ENCODE assay signal across 8 mouse cellular contexts in genomic region chr5:37824461-37824795, GRCm38 (mm10). TPM values are rescaled to one million over a fixed set of nuclear protein-coding genes. Genes with fewer than 3 reads are reported as not detected.
DNase-seq lines count a peak whose midpoint lies in the region; ATAC-seq and TF ChIP-seq lines count a peak whose summit lies in the region.

Msx1 (minus strand) TSS chr5:37824583.

- no peak for TF ChIP-seq EP300 in liver, embryonic 14.5 days (IDR thresholded peaks at IDR 0.05; ENCODE audit: low read depth)

- 3% methylated on average over 37 of the region's 37 CpGs for WGBS in thymus, adult 2 months
- WGBS in heart, embryonic 15.5 days, result under 1% methylated on average over 37 of the region's 37 CpGs
- WGBS in kidney, postnatal 0 days, result under 1% methylated on average over 37 of the region's 37 CpGs
- WGBS in liver, embryonic 14.5 days (ENCODE audit: insufficient replicate concordance), result 0% methylated on average over 36 of the region's 37 CpGs
- under 1% methylated on average over 37 of the region's 37 CpGs for WGBS in neural tube, embryonic 12.5 days

- no peaks in the 10 kb centered on the region for H3K9me3 ChIP-seq in heart, embryonic 15.5 days (replicated peaks)
- H3K9me3 ChIP-seq in kidney, postnatal 0 days (replicated peaks; ENCODE audit: low read length), result no peaks in the 10 kb centered on the region
- H3K9me3 ChIP-seq in liver, embryonic 14.5 days (ENCODE audit: control insufficient read depth, low read length), result no peaks in the 10 kb centered on the region
- no peaks in the 10 kb centered on the region for H3K9me3 ChIP-seq in neural tube, embryonic 12.5 days

- H3K4me1 ChIP-seq in thymus, adult 2 months (replicated peaks; ENCODE audit: control insufficient read depth, insufficient read depth, low read length), result no peaks in the 10 kb centered on the region
- peaks cover 44% of the 10 kb centered on the region for H3K4me1 ChIP-seq in heart, embryonic 15.5 days (replicated peaks)
- peaks cover 9% of the 10 kb centered on the region; the same call in 1 of the 2 replicates for H3K4me1 ChIP-seq in kidney, postnatal 0 days (replicated peaks; ENCODE audit: insufficient read depth, low read length)
- H3K4me1 ChIP-seq in liver, embryonic 14.5 days (replicated peaks; ENCODE audit: control insufficient read depth in 2 of 2, insufficient read depth in 2 of 2, low read length in 1 of 2), result no peaks in the 10 kb centered on the region
- peaks cover 61% of the 10 kb centered on the region for H3K4me1 ChIP-seq in neural tube, embryonic 12.5 days

- no peak for TF ChIP-seq POLR2A in thymus, adult 2 months (IDR thresholded peaks at IDR 0.05; ENCODE audit: control insufficient read depth, extremely low read depth, insufficient read depth, low read length, poor library complexity)

- H3K27ac ChIP-seq in thymus, adult 2 months (ENCODE audit: control insufficient read depth, insufficient read depth, low read length), result no peak within 1 kb of the TSS
- peak within 1 kb of the TSS; percentile 36 for H3K27ac ChIP-seq in heart, embryonic 15.5 days
- no peak within 1 kb of the TSS for H3K27ac ChIP-seq in kidney, postnatal 0 days
- H3K27ac ChIP-seq in liver, embryonic 14.5 days, result no peak within 1 kb of the TSS
- no peak within 1 kb of the TSS for H3K27ac ChIP-seq in neural tube, embryonic 12.5 days

- DNase-seq in thymus, adult 2 months, result no peak
- no peak for DNase-seq in thymus, postnatal 10 days (ENCODE audit: low spot score in 2 of 2)
- DNase-seq in fibroblast of lung, adult 2 months (ENCODE audit: low read depth), result peak; percentile 78
- peak; percentile 78 for DNase-seq in kidney, postnatal 0 days (ENCODE audit: low spot score)
- peak; percentile 9 to 26 (median 13) for DNase-seq in liver, embryonic 14.5 days (ENCODE audit: low read depth in 3 of 3, low spot score in 3 of 3)
- peak; percentile 33 for DNase-seq in thymus, postnatal 4 days

- no peak for TF ChIP-seq CTCF in thymus, adult 2 months (IDR thresholded peaks at IDR 0.05; ENCODE audit: borderline replicate concordance, control insufficient read depth, extremely low read depth, insufficient read depth, low read length, poor library complexity)
- TF ChIP-seq CTCF in kidney, postnatal 0 days (IDR thresholded peaks at IDR 0.05; ENCODE audit: low read depth), result no peak
- TF ChIP-seq CTCF in liver, embryonic 14.5 days (IDR thresholded peaks at IDR 0.05; ENCODE audit: low read depth), result no peak

- peak within 1 kb of the TSS; percentile 53 for H3K9ac ChIP-seq in heart, embryonic 15.5 days
- peak within 1 kb of the TSS; percentile 52 for H3K9ac ChIP-seq in kidney, postnatal 0 days (ENCODE audit: low read depth, low read length)
- H3K9ac ChIP-seq in liver, embryonic 14.5 days (replicated peaks), result no peak within 1 kb of the TSS
- H3K9ac ChIP-seq in neural tube, embryonic 12.5 days, result peak within 1 kb of the TSS; percentile 63

- H3K27me3 ChIP-seq in thymus, adult 2 months (ENCODE audit: control insufficient read depth, insufficient read depth, low read length), result peaks cover 10% of the 10 kb centered on the region
- H3K27me3 ChIP-seq in heart, embryonic 15.5 days, result peaks cover 96% of the 10 kb centered on the region
- peaks cover 92% of the 10 kb centered on the region for H3K27me3 ChIP-seq in kidney, postnatal 0 days (ENCODE audit: insufficient read depth, low read length)
- peaks cover 99% of the 10 kb centered on the region for H3K27me3 ChIP-seq in liver, embryonic 14.5 days (ENCODE audit: control insufficient read depth, insufficient read depth, low read length)
- peaks cover 84% of the 10 kb centered on the region for H3K27me3 ChIP-seq in neural tube, embryonic 12.5 days (replicated peaks)

- peak; percentile 87 for ATAC-seq in heart, embryonic 15.5 days (replicated peaks; ENCODE audit: insufficient number of reproducible peaks, insufficient read depth, low FRiP score, low read depth)
- peak; percentile 80 for ATAC-seq in kidney, postnatal 0 days (replicated peaks; ENCODE audit: low FRiP score, low read depth)
- ATAC-seq in liver, embryonic 14.5 days (ENCODE audit: insufficient read depth), result peak; percentile 41; the same call in 1 of the 2 replicates
- ATAC-seq in neural tube, embryonic 12.5 days (ENCODE audit: low FRiP score, low read depth), result peak; percentile 67

- H3K36me3 ChIP-seq in thymus, adult 2 months (ENCODE audit: control insufficient read depth, insufficient read depth, low read length), result no peaks in the 10 kb centered on the region
- no peaks in the 10 kb centered on the region for H3K36me3 ChIP-seq in heart, embryonic 15.5 days
- no peaks in the 10 kb centered on the region for H3K36me3 ChIP-seq in kidney, postnatal 0 days (ENCODE audit: insufficient read depth, low read length)
- no peaks in the 10 kb centered on the region for H3K36me3 ChIP-seq in liver, embryonic 14.5 days (replicated peaks; ENCODE audit: control insufficient read depth, insufficient read depth, low read depth)
- no peaks in the 10 kb centered on the region for H3K36me3 ChIP-seq in neural tube, embryonic 12.5 days

- H3K4me2 ChIP-seq in heart, embryonic 15.5 days, result peak within 1 kb of the TSS; percentile 95
- H3K4me2 ChIP-seq in kidney, postnatal 0 days (ENCODE audit: low read length), result peak within 1 kb of the TSS; percentile 81
- H3K4me2 ChIP-seq in liver, embryonic 14.5 days (ENCODE audit: low read depth), result peak within 1 kb of the TSS; percentile 50
- peak within 1 kb of the TSS; percentile 89 for H3K4me2 ChIP-seq in neural tube, embryonic 12.5 days (replicated peaks)

- peak within 1 kb of the TSS; percentile 23 for H3K4me3 ChIP-seq in thymus, adult 2 months (ENCODE audit: control insufficient read depth, insufficient read depth, low read length)
- peak within 1 kb of the TSS; percentile 59 for H3K4me3 ChIP-seq in heart, embryonic 15.5 days
- peak within 1 kb of the TSS; percentile 47 for H3K4me3 ChIP-seq in kidney, postnatal 0 days (replicated peaks; ENCODE audit: low read depth, low read length)
- H3K4me3 ChIP-seq in liver, embryonic 14.5 days (ENCODE audit: insufficient read depth in 1 of 2, low read depth in 2 of 2, low read length in 2 of 2), result peak within 1 kb of the TSS; percentile 35 to 36; a peak in 3 of 4 replicates
- H3K4me3 ChIP-seq in neural tube, embryonic 12.5 days, result peak within 1 kb of the TSS; percentile 47

RNA-seq across cellular contexts. Expression of gene Msx1, which starts in this region (rescaled TPM):
- polyA plus RNA-seq in thymus, adult 2 months (2012; rRNA removed), result 2.7 and 4.0 TPM in 2 replicates
- polyA plus RNA-seq in heart, embryonic 15.5 days (2015; fragmentation: Nextera tagmentation; extraction: Ambion mirVana), result 8.6 and 8.9 TPM in 2 replicates
- 2.6 and 2.8 TPM in 2 replicates for polyA plus RNA-seq in kidney, postnatal 0 days (2015; fragmentation: Nextera tagmentation; extraction: Ambion mirVana)
- polyA plus RNA-seq in liver, embryonic 14.5 days (2012; rRNA removed), result 0.05 and 0.18 TPM in 2 replicates
- 0.05 and 0.11 TPM in 2 replicates for polyA plus RNA-seq in liver, embryonic 14.5 days (2014; fragmentation: Nextera tagmentation; extraction: Ambion mirVana)
- 38.8 and 50.5 TPM in 2 replicates for polyA plus RNA-seq in neural tube, embryonic 12.5 days (2016; fragmentation: Nextera tagmentation; extraction: Ambion mirVana)

Comparison
In these comparisons a context has a peak if more than half of its experiments do, and no peak if none do; other contexts are left out.
1. DNase-seq: peak in fibroblast of lung, adult 2 months (single experiment), kidney, postnatal 0 days (single experiment) and thymus, postnatal 4 days (single experiment); none in thymus, adult 2 months (single experiment) and thymus, postnatal 10 days (0 of 2).
2. Peak in DNase-seq, ATAC-seq, H3K4me3 ChIP-seq and H3K4me2 ChIP-seq in liver, embryonic 14.5 days; RNA of the gene not detected or under 1 TPM.
3. Peak in every context shown above with its lines, with median percentiles within 50 percentile points of each other: H3K4me3 ChIP-seq, ATAC-seq and H3K4me2 ChIP-seq.